Mouse (Mus musculus) frontal cortex, postnatal 25 days (tissue): ENCODE measurements around the gene Abcd3.

Experiments used
- DNase-seq, 2 experiments: peaks; one replicate each; pipeline ENCODE4 v3.0.0; 2022; ENCODE audit warnings: low spot score in 2 of 2

Abcd3 gene

GRCm38 (mm10) chr3:121738742-121739342 is 76.3 kb downstream of the Abcd3 start:
- DNase-seq: no peak

- no peak for DNase-seq
Observed at GRCm38 (mm10) chr3:121737901-121738300, 77.2 kb downstream of the Abcd3 start.

- DNase-seq: no peak
Observed at GRCm38 (mm10) chr3:121737453-121737852, 77.6 kb downstream of the Abcd3 start.

GRCm38 (mm10) chr3:121736025-121736744 is 78.9 kb downstream of the Abcd3 start:
- DNase-seq: peak; percentile 74 to 82

- DNase-seq: no peak
Observed at GRCm38 (mm10) chr3:121735542-121735941, 79.6 kb downstream of the Abcd3 start.

GRCm38 (mm10) chr3:121729678-121730077 is 85.4 kb downstream of the Abcd3 start:
- DNase-seq: no peak

GRCm38 (mm10) chr3:121725651-121726050 is 89.5 kb downstream of the Abcd3 start:
- no peak for DNase-seq

GRCm38 (mm10) chr3:121724553-121724952 is 90.5 kb downstream of the Abcd3 start:
- DNase-seq: no peak

GRCm38 (mm10) chr3:121723968-121724524 is 91.1 kb downstream of the Abcd3 start:
- DNase-seq: no peak

GRCm38 (mm10) chr3:121722971-121723844 is 91.9 kb downstream of the Abcd3 start, which contains the start of gene F3:
TSS of gene F3 (plus strand) at chr3:121723537.
- DNase-seq: peak; percentile 51 to 52

GRCm38 (mm10) chr3:121721691-121722070 is 93.4 kb downstream of the Abcd3 start:
- no peak for DNase-seq

- DNase-seq: no peak
Observed at GRCm38 (mm10) chr3:121720801-121721690, 94.1 kb downstream of the Abcd3 start.

- DNase-seq: no peak
Observed at GRCm38 (mm10) chr3:121719701-121720100, 95.4 kb downstream of the Abcd3 start.

- DNase-seq: no peak
Observed at GRCm38 (mm10) chr3:121718679-121719078, 96.4 kb downstream of the Abcd3 start.

GRCm38 (mm10) chr3:121716480-121716879 is 98.6 kb downstream of the Abcd3 start:
- no peak for DNase-seq

GRCm38 (mm10) chr3:121715741-121716459 is 99.2 kb downstream of the Abcd3 start:
- DNase-seq: no peak

- DNase-seq: no peak
Observed at GRCm38 (mm10) chr3:121715336-121715735, 99.8 kb downstream of the Abcd3 start.

GRCm38 (mm10) chr3:121714461-121714860 is 100.6 kb downstream of the Abcd3 start:
- no peak for DNase-seq

- DNase-seq: no peak
Observed at GRCm38 (mm10) chr3:121713816-121714215, 101.3 kb downstream of the Abcd3 start.

- DNase-seq: no peak
Observed at GRCm38 (mm10) chr3:121713151-121713701, 101.9 kb downstream of the Abcd3 start.
